Mouse (Mus musculus) regulatory T cell (primary cell): Measurements from ENCODE around the gene Nfkb1.

Source experiments
- in situ Hi-C: fragments of 300-600 bp; cut with MboI, MseI; formaldehyde crosslinking; loops from one replicate; pipeline ENCODE4 v1.15.1; 2025; ENCODE audit warnings: high pct_unique_total_duplicates

Nfkb1 gene

DNA sequence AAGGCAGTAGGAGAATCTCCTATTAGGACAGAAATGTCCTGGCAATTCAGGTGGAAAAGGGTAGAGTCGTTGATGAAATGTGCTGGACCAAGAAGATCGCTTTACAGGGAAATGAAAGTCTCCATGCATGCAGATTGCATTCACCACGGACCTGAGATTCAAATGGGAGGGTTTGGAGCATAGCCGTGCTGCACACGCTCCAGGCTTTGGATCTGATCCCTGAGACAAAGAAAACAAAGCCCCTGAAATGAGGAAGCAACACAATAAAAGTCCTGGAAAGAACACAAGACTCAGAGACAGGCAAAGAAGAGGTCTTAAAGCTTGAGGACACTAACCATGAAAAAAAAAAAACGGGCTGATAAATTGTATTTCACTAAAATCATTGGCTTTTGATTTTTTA is 136.2 kb downstream of the Nfkb1 start:
- in situ Hi-C loops = no loop called here

DNA sequence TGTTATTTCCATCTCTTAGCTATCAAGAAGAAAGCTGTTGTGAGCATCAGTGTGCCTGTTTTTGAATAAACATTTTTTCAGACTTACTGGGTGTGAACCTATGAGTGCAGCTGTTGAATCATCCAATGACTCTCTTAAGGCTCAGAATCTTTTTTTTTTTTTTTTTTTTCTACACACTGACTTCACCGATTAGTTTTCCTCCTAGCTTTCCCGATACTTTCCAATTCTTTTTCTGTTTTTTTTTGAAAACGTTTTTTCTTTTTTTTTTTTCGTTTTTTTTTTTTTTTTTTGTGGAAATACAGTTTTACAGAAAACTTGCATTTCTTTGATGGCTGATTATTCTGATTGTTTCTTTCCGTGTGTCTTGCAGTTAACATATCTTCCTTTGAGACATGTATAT is 138.5 kb downstream of the Nfkb1 start:
- in situ Hi-C loops = no loop called here

DNA sequence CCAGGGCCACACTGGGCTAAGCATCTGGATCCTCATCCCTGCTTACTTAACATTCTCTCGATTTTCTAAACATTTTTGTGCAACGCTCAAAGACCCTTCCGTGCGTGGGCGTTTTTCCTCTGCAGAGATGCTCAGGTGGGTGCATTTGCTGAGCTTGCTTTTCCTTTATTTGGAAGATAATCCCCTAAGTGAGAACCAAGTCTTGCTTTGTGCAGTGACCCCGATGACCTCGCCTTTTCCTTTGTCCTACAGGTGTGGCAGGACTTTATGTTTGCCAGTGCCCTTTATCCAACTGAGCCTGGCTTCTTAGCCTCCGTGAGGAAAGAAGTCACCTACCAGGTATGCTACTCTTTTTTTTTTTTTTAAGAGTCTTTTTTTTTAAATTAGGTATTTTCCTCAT is 144.0 kb downstream of the Nfkb1 start:
- in situ Hi-C loops = no loop called here

DNA sequence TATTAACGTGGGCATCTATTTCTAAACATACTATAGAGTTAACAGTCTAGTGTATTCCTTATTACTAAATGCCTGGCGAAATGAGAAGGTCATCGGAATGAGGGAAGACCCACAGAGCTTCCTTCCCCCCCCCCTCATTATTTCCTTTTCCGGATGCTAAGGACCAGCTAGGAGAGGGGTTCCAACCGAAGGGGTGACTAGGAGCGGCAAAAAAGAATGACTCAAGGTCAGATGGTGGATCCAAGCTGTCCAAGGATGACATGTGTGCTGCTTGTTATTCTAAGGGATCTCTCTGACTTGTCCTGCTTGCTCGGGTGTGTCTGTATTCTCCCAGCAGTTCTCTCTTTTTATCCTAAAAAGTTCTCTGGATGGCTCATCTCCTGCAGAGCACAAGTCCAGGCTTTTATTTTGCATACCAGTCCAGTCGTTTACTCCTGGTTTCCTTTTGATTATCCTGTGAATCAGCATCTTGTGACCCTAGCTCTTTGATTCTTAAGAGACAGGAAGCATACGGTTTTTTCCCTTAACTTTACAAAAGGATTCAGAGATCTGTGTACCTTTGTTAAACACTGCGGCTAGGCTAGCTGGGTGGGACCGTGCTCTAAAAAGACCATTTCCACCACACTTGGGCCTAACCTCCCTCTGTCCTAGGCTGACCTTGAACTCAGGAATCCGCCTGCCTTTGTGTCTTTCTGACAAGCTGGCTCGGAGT is 145.0 kb downstream of the Nfkb1 start:
- in situ Hi-C loops = no loop called here
